Mouse (Mus musculus) urinary bladder, postnatal 4 days (tissue): ENCODE results near the gene Calhm2.
"Not testable (repeated sequence)": the region's sequence is repeated elsewhere in the genome, so short reads cannot be mapped to it uniquely, and the experiment has no call there.

ENCODE experiments used
- DNase-seq, 2 experiments: peaks; one replicate each; pipeline ENCODE4 v3.0.0; 2021 to 2022; ENCODE audit warnings: low spot score in 2 of 2

Calhm2 gene

DNA sequence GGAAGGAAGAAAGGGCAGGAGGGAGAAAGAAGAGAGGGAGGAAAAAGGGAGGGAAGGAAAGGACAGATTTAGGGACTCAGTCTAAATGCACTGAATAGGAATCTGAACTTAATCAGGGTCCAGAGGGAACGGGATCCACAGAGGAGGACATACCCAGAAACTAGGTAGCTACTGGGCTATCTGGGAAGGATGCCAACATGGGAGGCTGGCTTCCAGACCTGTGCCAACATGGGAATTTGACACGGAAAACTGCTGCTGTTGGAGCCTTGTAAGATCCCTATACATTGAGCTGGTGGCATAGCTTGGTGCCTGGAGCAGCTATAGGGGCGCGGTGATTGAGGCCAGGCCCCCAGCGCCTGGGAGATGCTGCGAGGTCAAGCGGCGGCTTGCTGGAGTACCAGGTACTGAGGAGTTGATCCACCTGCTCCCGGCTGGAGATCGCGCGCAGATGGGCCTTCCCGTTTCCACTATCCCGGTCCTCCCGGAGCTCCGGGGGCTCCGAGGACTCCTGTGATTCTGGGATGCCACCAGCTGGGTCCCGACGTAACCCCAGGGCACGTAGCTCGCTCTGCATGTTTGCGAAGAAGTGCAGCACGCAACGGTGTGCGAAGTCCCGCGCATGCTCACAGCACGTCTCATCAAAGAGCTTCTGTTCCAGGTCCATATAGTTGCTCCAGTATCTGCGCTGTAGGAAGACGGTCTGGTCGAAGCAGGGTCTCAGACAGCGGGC lies 13.4 kb upstream of the Calhm2 start:
- DNase-seq, result no peak

DNA sequence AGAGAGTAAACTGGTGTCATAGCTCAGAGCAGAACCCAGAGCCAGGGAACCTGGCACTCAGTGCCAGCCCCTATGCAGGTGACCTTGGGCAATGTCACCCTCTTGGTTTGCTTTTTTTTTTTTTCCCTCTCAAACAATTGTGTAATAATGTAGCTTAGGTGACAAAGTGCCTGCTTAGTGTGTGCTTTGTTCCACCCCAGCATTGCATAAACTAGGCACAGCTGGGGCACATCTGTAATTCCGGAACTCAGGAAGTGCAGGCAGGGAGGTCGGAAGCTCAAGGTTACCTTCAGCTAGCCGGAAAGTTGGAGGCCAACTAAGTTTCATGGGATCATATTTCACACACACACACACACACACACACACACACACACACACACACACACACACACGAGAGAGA lies 11.8 kb upstream of the Calhm2 start:
- DNase-seq, result no peak

DNA sequence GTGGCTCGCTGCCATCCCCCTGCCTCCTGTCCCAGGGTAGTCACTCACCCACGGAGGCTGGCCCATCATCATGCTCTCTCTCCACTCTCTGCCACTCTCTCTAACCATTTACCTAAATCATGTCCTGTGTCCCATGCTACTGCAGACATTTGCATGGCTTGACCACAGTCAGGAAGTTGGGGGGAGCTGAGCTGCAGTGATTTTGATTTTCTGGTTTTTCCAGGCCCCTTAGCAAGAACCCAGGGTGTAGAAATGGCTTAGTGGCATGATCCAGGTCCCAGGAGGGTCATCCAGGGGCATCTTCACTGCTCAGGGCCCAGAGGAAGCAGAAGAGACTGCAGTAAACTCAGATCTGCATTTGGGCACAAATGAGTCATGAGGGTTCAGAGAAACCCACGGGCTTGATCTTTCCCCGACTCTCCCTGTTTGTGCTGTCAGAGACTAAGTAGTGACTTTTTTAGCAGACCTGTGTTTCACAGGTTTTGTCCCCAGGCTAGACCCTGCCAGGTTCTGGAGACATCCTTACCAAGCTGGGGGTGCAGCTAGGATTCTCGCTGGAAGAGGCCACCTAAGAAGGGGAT lies 10.3 kb upstream of the Calhm2 start:
- no peak for DNase-seq

- no peak for DNase-seq
Measured at GRCm38 (mm10) chr19:47144154-47144553, 6.1 kb upstream of the Calhm2 start, which contains the start of gene Calhm1. TSS of gene Calhm1 (minus strand) at chr19:47144254.

- no peak for DNase-seq
Measured at GRCm38 (mm10) chr19:47142438-47142837, 4.3 kb upstream of the Calhm2 start.

- DNase-seq, result not testable (repeated sequence)
Measured at GRCm38 (mm10) chr19:47139611-47140010, 1.5 kb upstream of the Calhm2 start.

DNA sequence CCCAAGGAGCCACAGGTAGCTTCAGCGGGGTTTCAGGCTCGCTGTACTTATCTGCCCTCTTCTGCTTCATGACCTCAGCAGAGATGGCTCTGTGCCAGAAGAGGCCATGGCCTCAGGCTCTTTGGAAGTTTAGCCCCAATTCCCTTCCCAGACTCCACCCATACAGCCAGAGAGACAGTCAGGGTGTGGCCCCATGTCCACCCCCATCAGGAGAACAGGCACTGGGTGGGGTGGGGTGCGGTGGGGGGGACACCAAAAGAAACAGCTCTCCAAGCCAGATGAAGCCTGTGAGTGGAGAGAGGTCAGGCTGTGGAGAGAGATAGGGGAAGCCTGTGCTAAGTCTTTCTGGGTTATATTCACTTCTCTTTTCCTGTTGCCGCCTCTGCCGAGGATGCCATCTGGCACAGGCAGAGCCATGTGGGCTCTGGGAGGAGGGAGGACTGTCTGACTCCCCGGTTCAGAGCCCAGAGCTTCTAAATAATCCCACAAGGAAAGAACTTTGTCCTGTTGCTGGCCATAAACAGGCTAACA lies 978 bp downstream of the Calhm2 start:
- peak in 1 of 2 experiments; percentile 42 for DNase-seq

- DNase-seq, result no peak
Measured at GRCm38 (mm10) chr19:47136170-47136569, 1.9 kb downstream of the Calhm2 start.

DNA sequence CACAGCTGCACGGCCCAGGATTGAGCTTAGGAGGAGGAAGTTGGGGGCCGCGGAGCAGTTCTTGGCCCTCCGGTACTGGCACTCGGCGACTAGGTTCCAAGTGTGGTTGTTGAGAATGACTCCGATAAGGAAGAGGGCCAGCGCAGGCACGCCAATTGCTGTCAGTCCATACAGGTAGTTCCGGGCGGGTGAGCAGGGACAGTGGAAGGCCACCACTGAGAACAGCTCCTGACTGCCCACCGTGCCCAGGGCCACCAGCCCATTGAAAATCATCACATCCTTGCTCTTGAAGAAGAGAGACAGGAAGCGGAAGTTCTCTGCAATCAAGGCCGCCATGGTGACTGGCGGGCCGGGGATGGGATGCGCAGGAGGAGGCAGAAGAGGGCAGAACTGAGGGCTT lies 2.5 kb downstream of the Calhm2 start:
- DNase-seq, result no peak

GRCm38 (mm10) chr19:47133161-47133560 lies 4.9 kb downstream of the Calhm2 start:
- no peak for DNase-seq

DNA sequence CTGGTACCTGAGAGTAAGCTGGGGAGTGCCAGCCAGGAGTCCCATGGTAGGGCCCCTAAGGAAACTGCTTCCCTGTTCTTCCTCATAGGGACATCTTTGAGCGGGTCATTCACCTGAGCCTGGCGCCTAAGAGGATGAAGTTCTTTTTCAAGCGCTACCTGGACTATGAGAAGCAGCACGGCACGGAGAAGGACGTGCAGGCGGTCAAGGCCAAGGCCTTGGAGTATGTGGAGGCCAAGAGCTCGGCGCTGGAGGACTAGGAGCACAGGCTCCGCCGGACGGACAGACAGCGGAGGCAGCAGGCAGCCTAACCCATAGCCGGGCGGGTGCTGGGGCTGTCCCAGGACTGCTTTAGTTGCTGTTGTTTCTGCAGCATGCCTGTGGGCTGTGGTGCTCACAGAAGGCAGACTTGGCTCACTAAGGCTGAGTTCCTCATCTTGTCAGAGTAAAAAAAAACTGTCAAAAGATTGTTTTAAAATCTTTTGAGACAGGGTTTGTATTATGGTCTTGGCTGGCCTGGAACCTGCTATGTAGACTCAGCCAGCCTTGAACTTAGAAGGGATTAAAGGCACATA lies 7.5 kb downstream of the Calhm2 start:
- DNase-seq, result no peak

DNA sequence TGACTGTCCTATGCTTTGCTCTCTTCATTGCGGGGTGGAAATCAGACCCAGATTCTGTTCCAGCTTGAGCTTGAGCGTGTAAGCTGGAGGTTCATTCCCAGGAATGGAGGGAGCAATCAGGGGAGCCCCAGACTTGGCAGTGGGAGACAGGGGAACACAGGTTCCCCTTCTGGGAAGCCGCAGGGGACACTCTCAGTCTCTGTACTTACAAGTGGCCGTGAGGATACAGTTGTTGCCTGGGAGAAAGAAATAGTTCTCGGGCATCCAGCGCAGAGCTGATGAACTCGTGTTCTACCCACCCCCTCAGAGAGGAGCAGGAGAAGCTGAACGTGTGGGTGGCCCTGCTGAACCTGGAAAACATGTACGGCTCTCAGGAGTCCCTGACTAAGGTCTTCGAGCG lies 9.3 kb downstream of the Calhm2 start:
- no peak for DNase-seq

DNA sequence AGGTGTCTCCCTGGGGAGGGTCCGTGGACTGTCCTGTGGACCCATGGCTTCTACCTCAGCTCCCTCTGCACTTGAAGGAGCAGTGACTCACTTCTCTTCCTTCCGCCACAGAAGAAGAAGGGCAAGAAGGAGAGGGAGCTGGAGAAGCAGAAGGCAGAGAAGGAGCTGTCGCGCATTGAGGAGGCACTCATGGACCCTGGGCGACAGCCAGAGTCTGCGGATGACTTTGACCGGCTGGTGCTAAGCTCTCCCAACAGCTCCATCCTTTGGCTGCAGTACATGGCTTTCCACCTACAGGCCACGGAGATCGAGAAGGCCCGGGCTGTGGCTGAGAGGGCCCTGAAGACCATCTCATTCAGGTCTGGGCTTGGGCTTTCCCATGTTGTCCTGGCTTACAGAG lies 9.9 kb downstream of the Calhm2 start:
- no peak for DNase-seq

DNA sequence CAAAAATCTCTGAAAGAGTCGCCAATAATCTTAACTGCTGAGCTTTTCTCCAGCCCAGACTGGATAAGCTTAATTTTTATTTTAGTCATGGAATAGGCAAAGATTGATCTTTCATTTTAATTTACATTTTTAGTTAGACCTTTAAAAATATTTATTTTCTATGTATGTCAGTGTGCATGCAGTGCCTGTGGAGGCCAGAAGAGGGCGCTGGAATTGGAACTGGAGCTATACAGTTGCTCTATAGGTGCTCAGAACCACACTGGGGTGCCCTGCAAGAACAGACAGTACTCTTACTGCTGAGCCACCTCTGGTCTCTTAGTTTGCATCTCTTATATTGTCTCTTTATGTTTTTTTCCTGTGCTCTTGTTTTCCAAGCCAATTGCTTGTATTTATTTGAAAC lies 15.3 kb downstream of the Calhm2 start:
- no peak for DNase-seq

GRCm38 (mm10) chr19:47121054-47121453 lies 17.0 kb downstream of the Calhm2 start:
- no peak for DNase-seq

- DNase-seq, result no peak
Measured at GRCm38 (mm10) chr19:47118634-47119033, 19.5 kb downstream of the Calhm2 start.

GRCm38 (mm10) chr19:47104641-47105271 lies 33.3 kb downstream of the Calhm2 start:
- no peak for DNase-seq

- DNase-seq, result no peak
Measured at GRCm38 (mm10) chr19:47101080-47101479, 37.0 kb downstream of the Calhm2 start.

DNA sequence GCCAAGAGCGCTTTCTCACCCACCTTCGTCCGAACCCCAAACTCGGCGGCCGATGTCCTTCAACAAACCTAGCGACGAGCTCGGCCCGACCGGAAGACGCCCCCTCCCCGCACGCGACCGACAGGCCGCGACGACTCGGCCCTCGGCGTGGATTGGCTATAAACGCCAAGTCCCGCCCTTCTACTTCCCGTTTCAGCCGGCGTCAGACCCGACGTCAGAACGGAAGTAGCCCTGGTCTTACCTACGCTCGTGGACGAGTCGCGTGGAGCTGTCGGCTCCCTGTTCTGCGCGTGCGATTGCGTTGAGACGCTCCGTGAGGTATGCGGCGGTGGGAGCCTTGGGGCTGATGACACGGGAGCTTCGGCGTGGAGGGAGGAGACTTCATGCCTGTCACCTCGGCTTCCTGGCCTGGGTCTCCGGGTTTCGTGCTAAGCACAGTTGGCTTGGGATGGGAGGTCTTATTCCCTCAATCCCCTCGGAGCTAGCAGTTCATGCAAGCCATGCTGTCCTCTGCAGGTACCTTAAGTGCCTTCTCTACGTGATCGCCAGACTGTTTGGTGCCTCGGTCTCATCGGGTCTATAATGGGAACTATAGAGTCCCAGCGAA lies 47.4 kb downstream of the Calhm2 start, which contains the start of the genes Usmg5 and Pdcd11:
Gene Usmg5, minus strand, starts transcription at position 98 of the 607 bp plus-strand sequence.
Gene Pdcd11, plus strand, starts transcription at position 219 of the 607 bp plus-strand sequence.
- peak; percentile 90 to 96 for DNase-seq

GRCm38 (mm10) chr19:47089718-47090525 lies 48.2 kb downstream of the Calhm2 start:
- no peak for DNase-seq

DNA sequence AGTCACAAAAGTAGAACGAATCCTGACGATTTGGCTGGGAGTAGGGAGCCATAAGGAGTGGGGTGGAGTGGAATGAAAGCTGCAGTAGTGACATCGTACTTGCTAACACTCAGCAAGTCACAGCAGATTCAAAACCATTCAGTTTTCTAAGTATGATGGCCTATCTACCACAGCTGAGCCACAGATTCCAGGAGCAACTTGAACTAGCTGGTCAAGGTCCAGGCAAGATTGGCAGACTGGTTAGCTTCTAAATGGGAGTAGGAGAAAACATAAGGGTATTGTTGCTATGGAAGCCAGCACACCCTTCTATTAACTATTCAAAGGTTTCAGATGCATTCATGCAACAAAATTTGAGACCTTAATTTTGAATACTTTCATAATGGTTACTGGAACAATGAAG lies 49.9 kb downstream of the Calhm2 start:
- no peak for DNase-seq
